Mouse (Mus musculus) olfactory bulb, adult 2 months (tissue): Measurements from ENCODE around the gene Akap7.

Experiments used
- CTCF ChIP-seq: fragments of 200-500 bp; IDR thresholded peaks from 2 replicates; pipeline ENCODE4 v1.5.1; 2012; ENCODE audit warnings: low read depth, mild to moderate bottlenecking, low read length, moderate library complexity; ENCODE audit not compliant: insufficient read depth
- POLR2A ChIP-seq: fragments of 200-500 bp; IDR thresholded peaks from 2 replicates; pipeline ENCODE4 v1.6.1; 2012; ENCODE audit warnings: mild to moderate bottlenecking, low read depth, low read length, moderate library complexity; ENCODE audit not compliant: insufficient read depth

DNA sequence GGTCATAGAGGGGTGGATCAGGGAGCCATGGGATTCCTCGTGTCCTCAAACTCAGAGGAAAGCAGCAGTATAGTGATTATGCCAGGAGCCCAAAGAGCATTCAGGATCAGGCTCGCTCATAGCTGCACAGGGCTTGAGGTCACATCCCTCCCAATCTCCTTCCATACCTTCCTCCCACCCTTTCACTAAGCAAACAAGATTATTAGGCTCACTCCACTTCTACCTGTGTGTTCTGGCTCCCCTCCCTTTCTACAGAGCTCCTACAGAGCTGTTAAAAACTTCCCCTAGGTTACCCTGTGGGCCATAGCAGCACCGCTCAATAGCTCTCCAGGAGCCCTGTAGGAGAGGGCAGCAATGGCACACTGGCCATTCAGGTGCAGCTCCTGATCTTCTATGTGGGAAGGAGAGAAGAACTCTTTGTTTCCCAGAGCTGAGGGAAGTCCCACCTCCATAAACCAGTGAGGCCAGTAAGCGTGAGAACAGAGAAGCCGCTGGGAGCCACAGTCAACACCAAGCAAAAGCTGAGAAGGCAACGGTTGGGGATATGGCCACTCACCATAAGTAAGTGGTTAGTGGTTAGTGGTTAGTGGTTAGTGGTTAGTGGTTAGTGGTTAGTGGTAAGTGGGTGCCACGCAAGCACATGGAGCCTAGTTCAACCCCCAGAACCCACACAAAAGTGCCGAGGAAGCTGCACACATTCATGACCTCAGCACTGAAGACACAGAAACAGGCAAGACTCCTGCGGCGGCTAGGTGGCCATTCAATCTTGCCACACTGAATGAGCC is 122.7 kb downstream of the Akap7 start:
- TF ChIP-seq CTCF (no peak), POLR2A (no peak)
